8 mouse cellular contexts compared by ENCODE assay signal in genomic region chr14:105258379-105259034, GRCm38 (mm10). TPM values are rescaled to one million over a fixed set of nuclear protein-coding genes. Genes with fewer than 3 reads are reported as not detected.
DNase-seq lines count a peak whose midpoint lies in the region; ATAC-seq and TF ChIP-seq lines count a peak whose summit lies in the region.

Gene Ndfip2, plus strand, starts transcription at chr14:105258573.

- H3K27me3 ChIP-seq in erythroblast, embryonic 14.5 days (ENCODE audit: control insufficient read depth): peaks cover 10% of the 10 kb centered on the region
- no peaks in the 10 kb centered on the region for H3K27me3 ChIP-seq in heart, embryonic 12.5 days (replicated peaks)
- no peaks in the 10 kb centered on the region for H3K27me3 ChIP-seq in liver, embryonic 14.5 days (ENCODE audit: control insufficient read depth, insufficient read depth, low read length)
- H3K27me3 ChIP-seq in neural tube, embryonic 11.5 days (ENCODE audit: control insufficient read depth, insufficient read depth, low read length): no peaks in the 10 kb centered on the region
- H3K27me3 ChIP-seq in stomach, postnatal 0 days (ENCODE audit: control insufficient read depth, insufficient read depth, low read length): no peaks in the 10 kb centered on the region

- H3K9ac ChIP-seq in heart, embryonic 12.5 days: peak within 1 kb of the TSS; percentile 96
- H3K9ac ChIP-seq in liver, embryonic 14.5 days (replicated peaks): peak within 1 kb of the TSS; percentile 67
- H3K9ac ChIP-seq in neural tube, embryonic 11.5 days (ENCODE audit: low read length): peak within 1 kb of the TSS; percentile 92
- peak within 1 kb of the TSS; percentile 91 for H3K9ac ChIP-seq in stomach, postnatal 0 days (ENCODE audit: low read length)

- ATAC-seq in heart, embryonic 12.5 days (ENCODE audit: insufficient number of reproducible peaks, low FRiP score): peak; percentile 95
- peak; percentile 96 for ATAC-seq in liver, embryonic 14.5 days (ENCODE audit: insufficient read depth)
- peak; percentile 97 for ATAC-seq in neural tube, embryonic 11.5 days (ENCODE audit: insufficient read depth, low FRiP score, low TSS enrichment)
- peak; percentile 93 for ATAC-seq in stomach, postnatal 0 days (ENCODE audit: low FRiP score, low TSS enrichment)

- no peak for TF ChIP-seq EP300 in liver, embryonic 14.5 days (IDR thresholded peaks at IDR 0.05; ENCODE audit: low read depth)
- TF ChIP-seq EP300 in stomach, postnatal 0 days (optimal IDR thresholded peaks at IDR 0.05): no peak

- peaks cover 12% of the 10 kb centered on the region for H3K4me1 ChIP-seq in erythroblast, embryonic 14.5 days (ENCODE audit: control insufficient read depth)
- peaks cover 9% of the 10 kb centered on the region for H3K4me1 ChIP-seq in heart, embryonic 12.5 days (replicated peaks)
- peaks cover 5% of the 10 kb centered on the region in 2 experiments; a peak in 3 of 4 replicates for H3K4me1 ChIP-seq in liver, embryonic 14.5 days (replicated peaks; ENCODE audit: control insufficient read depth in 2 of 2, insufficient read depth in 2 of 2, low read length in 1 of 2)
- no peaks in the 10 kb centered on the region for H3K4me1 ChIP-seq in neural tube, embryonic 11.5 days (ENCODE audit: control insufficient read depth, insufficient read depth, low read length)
- no peaks in the 10 kb centered on the region for H3K4me1 ChIP-seq in stomach, postnatal 0 days (replicated peaks; ENCODE audit: control insufficient read depth, insufficient read depth)

- peak within 1 kb of the TSS; percentile 90 for H3K4me3 ChIP-seq in erythroblast, embryonic 14.5 days (replicated peaks)
- H3K4me3 ChIP-seq in heart, embryonic 12.5 days: peak within 1 kb of the TSS; percentile 99
- peak within 1 kb of the TSS; percentile 70 to 85 for H3K4me3 ChIP-seq in liver, embryonic 14.5 days (ENCODE audit: insufficient read depth in 1 of 2, low read depth in 2 of 2, low read length in 2 of 2)
- H3K4me3 ChIP-seq in neural tube, embryonic 11.5 days (ENCODE audit: low read depth, low read length): peak within 1 kb of the TSS; percentile 91
- peak within 1 kb of the TSS; percentile 74 for H3K4me3 ChIP-seq in stomach, postnatal 0 days (ENCODE audit: low read depth, low read length)

- under 1% methylated on average over 66 of the region's 70 CpGs for WGBS in heart, embryonic 12.5 days
- under 1% methylated on average over 70 of the region's 70 CpGs for WGBS in liver, embryonic 14.5 days (ENCODE audit: insufficient replicate concordance)
- under 1% methylated on average over 62 of the region's 70 CpGs for WGBS in neural tube, embryonic 11.5 days
- WGBS in stomach, postnatal 0 days: 0% methylated on average over 55 of the region's 70 CpGs

- peak; percentile 94 for DNase-seq in CD4-positive helper T cell, adult 2 months (ENCODE audit: low read depth, low spot score)
- peak; percentile 96 for DNase-seq in brain, embryonic 14.5 days (ENCODE audit: low read depth)
- peak; percentile 92 for DNase-seq in kidney, postnatal 10 days
- peak; percentile 65 to 72 (median 71) for DNase-seq in liver, embryonic 14.5 days (ENCODE audit: low read depth in 3 of 3, low spot score in 3 of 3)
- peak; percentile 91 for DNase-seq in neural tube, embryonic 11.5 days (ENCODE audit: low spot score)
- DNase-seq in stomach, postnatal 0 days (ENCODE audit: low spot score): peak; percentile 87

- no peaks in the 10 kb centered on the region for H3K9me3 ChIP-seq in erythroblast, embryonic 14.5 days (ENCODE audit: control insufficient read depth, low read length)
- no peaks in the 10 kb centered on the region for H3K9me3 ChIP-seq in heart, embryonic 12.5 days (replicated peaks)
- no peaks in the 10 kb centered on the region for H3K9me3 ChIP-seq in liver, embryonic 14.5 days (ENCODE audit: control insufficient read depth, low read length)
- H3K9me3 ChIP-seq in neural tube, embryonic 11.5 days (ENCODE audit: control insufficient read depth, low read length): no peaks in the 10 kb centered on the region
- no peaks in the 10 kb centered on the region for H3K9me3 ChIP-seq in stomach, postnatal 0 days (ENCODE audit: control insufficient read depth, low read length)

- TF ChIP-seq CTCF in brain, embryonic 14.5 days (IDR thresholded peaks at IDR 0.05; ENCODE audit: borderline replicate concordance, extremely low read depth, insufficient read depth, insufficient read length): no peak
- peak; percentile 17; the same call in 1 of the 2 replicates for TF ChIP-seq CTCF in liver, embryonic 14.5 days (IDR thresholded peaks at IDR 0.05; ENCODE audit: low read depth)
- no peak for TF ChIP-seq CTCF in stomach, postnatal 0 days (IDR thresholded peaks at IDR 0.05; ENCODE audit: low read depth)

- TF ChIP-seq POLR2A in brain, embryonic 14.5 days (IDR thresholded peaks at IDR 0.05; ENCODE audit: borderline replicate concordance, extremely low read depth, insufficient read depth, insufficient read length, poor library complexity, severe bottlenecking): peak; percentile 85

- no peaks in the 10 kb centered on the region for H3K36me3 ChIP-seq in erythroblast, embryonic 14.5 days (ENCODE audit: control insufficient read depth)
- H3K36me3 ChIP-seq in heart, embryonic 12.5 days: no peaks in the 10 kb centered on the region
- H3K36me3 ChIP-seq in liver, embryonic 14.5 days (replicated peaks; ENCODE audit: control insufficient read depth, insufficient read depth, low read depth): no peaks in the 10 kb centered on the region
- H3K36me3 ChIP-seq in neural tube, embryonic 11.5 days (ENCODE audit: control insufficient read depth, insufficient read depth, low read length): no peaks in the 10 kb centered on the region
- H3K36me3 ChIP-seq in stomach, postnatal 0 days (ENCODE audit: control insufficient read depth, insufficient read depth, low read length): no peaks in the 10 kb centered on the region

- peak within 1 kb of the TSS; percentile 94 for H3K27ac ChIP-seq in heart, embryonic 12.5 days (ENCODE audit: poor library complexity, severe bottlenecking)
- H3K27ac ChIP-seq in liver, embryonic 14.5 days: no peak within 1 kb of the TSS; the same call in 1 of the 2 replicates
- H3K27ac ChIP-seq in neural tube, embryonic 11.5 days (ENCODE audit: low read depth, low read length): peak within 1 kb of the TSS; percentile 93
- peak within 1 kb of the TSS; percentile 97 for H3K27ac ChIP-seq in stomach, postnatal 0 days (replicated peaks)

- peak within 1 kb of the TSS; percentile 66 for H3K4me2 ChIP-seq in heart, embryonic 12.5 days
- H3K4me2 ChIP-seq in liver, embryonic 14.5 days (ENCODE audit: low read depth): peak within 1 kb of the TSS; percentile 90
- peak within 1 kb of the TSS; percentile 81 for H3K4me2 ChIP-seq in neural tube, embryonic 11.5 days (ENCODE audit: low read depth)
- H3K4me2 ChIP-seq in stomach, postnatal 0 days (replicated peaks; ENCODE audit: low read depth): peak within 1 kb of the TSS; percentile 66

RNA-seq across cellular contexts. Expression of gene Ndfip2, which starts in this region (rescaled TPM):
- polyA plus RNA-seq in brain, embryonic 14.5 days (2012; rRNA removed): 81.2 and 90.7 TPM in 2 replicates
- 0.31 and 0.52 TPM in 2 replicates for polyA plus RNA-seq in erythroblast, embryonic 14.5 days (2012)
- polyA plus RNA-seq in heart, embryonic 12.5 days (2016; fragmentation: Nextera tagmentation; extraction: Ambion mirVana): 57.4 and 61.1 TPM in 2 replicates
- 12.4 and 12.9 TPM in 2 replicates for polyA plus RNA-seq in liver, embryonic 14.5 days (2012; rRNA removed)
- 19.1 and 22.2 TPM in 2 replicates for polyA plus RNA-seq in liver, embryonic 14.5 days (2014; fragmentation: Nextera tagmentation; extraction: Ambion mirVana)
- polyA plus RNA-seq in neural tube, embryonic 11.5 days (2014; fragmentation: Nextera tagmentation; extraction: Ambion mirVana): 77.5 and 79.6 TPM in 2 replicates
- 64.2 and 65.1 TPM in 2 replicates for polyA plus RNA-seq in stomach, postnatal 0 days (2015; fragmentation: Nextera tagmentation; extraction: Ambion mirVana)
